Mouse (Mus musculus) Muller cell, postnatal 12 days (primary cell): ENCODE data around the gene Rassf7.

Experiments used
- DNase-seq: peaks from one replicate; pipeline ENCODE4 v3.0.0-alpha.2; 2015; ENCODE audit errors: inconsistent ontology term

The Rassf7 gene

GRCm38 (mm10) chr7:141196619-141197282, 18.9 kb upstream of the Rassf7 start:
- no peak for DNase-seq

DNA sequence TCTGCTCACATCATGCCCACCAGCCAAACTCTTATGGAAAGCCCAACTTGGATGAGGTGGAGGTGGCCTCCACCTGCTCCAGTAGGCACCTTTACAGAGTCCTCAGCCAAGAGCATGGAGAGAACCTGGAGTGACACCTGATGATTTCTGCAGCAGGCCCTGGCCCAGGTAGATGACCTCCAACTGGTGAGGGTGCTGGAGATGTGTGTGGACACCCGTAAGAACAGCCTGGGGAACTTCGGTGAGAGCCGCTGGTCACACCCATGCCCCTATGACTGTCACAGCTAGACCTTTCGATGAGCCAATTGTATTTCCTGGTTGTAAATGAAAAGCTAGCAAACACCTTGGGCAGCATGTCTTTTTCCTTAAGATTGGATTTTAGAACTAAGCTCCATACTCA, 17.5 kb upstream of the Rassf7 start:
- DNase-seq, result no peak

GRCm38 (mm10) chr7:141204546-141204945, 11.1 kb upstream of the Rassf7 start:
- no peak for DNase-seq

- DNase-seq, result no peak
Observed at GRCm38 (mm10) chr7:141205504-141205903, 10.2 kb upstream of the Rassf7 start.

GRCm38 (mm10) chr7:141206182-141206937, 9.3 kb upstream of the Rassf7 start:
- DNase-seq, result no peak

DNA sequence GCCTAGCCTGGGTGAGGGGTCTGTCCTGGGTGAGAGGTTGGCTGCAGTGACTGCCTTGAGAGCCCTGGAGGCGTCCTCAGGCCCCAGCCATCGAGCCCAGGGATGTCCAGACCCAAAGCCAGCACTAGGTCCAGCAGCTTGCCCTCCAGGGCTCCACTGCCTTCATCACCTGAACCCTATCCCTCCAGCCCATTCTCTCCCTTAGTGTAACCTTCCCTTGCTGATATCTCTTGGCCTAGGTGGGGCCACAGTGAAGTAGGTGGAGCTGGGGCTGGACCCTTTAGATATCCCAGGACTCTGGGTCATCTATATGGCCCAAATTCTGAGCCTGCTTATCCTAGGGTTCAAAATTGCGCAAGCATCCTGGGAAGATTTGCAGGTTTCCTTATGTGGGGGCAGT, 6.1 kb upstream of the Rassf7 start:
- no peak for DNase-seq

GRCm38 (mm10) chr7:141210137-141210536, 5.5 kb upstream of the Rassf7 start:
- no peak for DNase-seq

DNA sequence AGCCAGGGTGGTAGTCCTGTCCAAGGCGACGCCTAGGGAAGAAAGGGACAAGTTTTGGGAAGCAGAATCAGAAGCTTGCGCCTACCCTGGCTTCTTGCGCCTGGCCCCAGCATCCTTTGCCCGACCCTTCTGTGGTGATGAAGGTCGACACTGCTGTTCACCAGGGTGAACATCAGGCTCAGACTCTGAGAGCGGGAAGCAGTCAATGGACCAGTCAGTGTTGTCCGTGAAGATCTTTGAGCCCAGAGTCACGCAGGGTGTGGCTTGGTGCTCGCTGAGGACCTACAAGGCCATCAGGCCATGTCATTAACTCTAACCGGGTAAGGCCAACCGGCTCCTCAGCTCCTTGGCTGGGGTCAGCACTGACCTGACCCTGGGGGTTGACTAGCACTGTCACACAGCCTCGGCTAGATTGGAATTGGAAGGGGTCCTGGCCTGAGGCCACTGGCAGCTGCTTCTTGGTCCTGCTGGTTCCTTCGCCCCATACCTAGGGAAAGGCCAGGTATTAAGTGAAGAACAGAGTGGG, 5.0 kb upstream of the Rassf7 start:
- DNase-seq, result no peak

DNA sequence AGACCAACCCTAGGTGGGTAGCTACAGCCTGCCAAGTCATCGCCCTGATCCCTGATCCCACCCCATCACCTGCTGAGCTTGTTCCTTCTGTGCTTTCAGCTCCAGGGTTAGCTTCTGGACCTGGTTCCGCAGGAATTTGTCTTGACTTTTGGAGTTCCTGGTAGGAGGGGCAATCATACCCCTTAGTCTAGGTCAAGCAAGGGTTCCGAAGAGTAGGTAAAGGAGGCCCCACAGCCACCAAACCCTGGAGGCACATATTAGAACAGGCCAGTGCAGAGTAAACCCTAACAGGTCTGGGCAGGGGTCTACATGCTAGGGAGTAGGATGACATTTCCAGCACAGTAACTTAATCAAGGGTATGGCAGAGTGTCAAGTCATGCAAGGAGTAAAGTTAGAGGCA, 2.5 kb upstream of the Rassf7 start:
- no peak for DNase-seq

GRCm38 (mm10) chr7:141213605-141214235, 1.9 kb upstream of the Rassf7 start, which contains the start of gene Lmntd2:
Gene Lmntd2 (minus strand): TSS chr7:141214080.
- DNase-seq, result no peak

DNA sequence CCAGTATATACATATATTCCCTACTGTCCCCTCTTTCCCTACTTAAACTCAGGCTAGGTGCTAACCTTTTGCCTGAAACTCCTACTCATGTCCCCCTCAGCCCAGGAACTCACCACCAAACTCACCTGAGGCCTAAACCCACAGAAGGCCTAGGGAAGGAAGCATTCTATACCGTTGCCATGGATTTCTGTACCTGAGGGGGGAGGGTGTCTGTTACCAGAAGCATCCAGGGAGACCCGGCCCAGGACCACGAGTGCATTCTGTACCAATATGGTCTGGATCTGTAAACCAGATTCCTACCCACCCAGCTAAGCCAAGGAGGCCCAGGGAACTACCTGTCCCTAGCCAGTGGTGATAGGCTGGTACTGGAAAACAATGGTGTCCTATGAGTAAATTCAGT, 1.4 kb upstream of the Rassf7 start:
- DNase-seq, result no peak

DNA sequence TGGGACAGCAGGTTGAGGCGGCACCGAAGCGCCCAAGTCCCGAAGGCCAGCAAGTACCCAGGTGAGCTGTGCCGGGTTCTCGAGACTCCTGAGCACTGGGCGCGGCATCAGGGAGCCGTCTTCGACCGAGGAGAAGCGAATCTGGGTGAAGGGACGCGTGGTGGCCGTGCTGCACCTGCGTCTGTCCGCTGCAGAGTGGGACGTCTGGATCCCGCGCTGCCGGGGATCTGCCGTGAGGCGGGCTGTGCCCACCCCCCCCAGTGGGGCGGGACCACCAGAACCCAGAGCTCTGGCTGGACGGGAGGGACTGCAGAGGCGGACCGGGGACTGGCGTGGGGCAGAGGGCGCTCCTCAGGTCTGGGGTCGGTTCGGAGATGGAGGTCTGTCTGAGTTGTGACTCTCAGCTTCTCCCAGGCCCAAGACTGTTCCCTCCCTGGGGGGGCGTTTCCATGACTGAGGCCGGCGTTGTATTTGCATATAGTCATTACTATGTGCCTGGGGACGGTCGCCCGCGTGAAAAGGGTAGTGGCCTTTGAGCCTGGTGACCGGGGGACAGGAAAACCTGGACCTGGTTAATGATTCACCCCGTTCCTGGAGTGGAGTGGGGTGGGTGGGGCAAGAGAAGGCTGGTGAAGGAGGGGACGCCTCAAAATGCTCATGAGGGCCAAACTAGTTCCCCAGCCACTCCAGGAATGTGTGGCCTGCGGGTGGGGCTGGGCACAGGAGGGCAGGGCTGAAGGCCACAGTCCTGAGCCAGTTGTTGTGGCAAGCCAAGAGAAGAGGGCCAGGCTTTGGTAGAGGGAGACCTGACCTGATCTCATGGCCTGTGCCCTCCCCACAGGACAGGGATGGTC, 447 bp downstream of the Rassf7 start:
- DNase-seq, result peak; percentile 91

DNA sequence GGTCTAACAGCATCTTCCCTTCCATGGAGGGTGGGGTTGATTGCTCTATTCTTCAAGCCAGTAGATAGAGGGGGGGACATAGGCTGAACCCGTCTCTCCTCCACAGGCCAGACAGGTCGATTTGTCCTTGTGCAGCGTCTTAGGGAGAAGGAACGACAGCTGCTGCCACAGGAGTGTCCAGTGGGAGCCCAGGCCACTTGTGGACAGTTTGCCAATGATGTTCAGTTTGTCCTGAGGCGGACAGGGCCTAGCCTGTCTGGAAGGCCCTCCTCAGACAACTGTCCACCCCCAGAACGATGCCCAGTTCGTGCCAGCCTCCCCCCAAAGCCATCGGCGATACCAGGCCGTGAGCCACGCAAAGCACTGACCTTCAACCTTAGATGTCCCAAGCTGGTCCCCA, 1.2 kb downstream of the Rassf7 start:
- no peak for DNase-seq

DNA sequence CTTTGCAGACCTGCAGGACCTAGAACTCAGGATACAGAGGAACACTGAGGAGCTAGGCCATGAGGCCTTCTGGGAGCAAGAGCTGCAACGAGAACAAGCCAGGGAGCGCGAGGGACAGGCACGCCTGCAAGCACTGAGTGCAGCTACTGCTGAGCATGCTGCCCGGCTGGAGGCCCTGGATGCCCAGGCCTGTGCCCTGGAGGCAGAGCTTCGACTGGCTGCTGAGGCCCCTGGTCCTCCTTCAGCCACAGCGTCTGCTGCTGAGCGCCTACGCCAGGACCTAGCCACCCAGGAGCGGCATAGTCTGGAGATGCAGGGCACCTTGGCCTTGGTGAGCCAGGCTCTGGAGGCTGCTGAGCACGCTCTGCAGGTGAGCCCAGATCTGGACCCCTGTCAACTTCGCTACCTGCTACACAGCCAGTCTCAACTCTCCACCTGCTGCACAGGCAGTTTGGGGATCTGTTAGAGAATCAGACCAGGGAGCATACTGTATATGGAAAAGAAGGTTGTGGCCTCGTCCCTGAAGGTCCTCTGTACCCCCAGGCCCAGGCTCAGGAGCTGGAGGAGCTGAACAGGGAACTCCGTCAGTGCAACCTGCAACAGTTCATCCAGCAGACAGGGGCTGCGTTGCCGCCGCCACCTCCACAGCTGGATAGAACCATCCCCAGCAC, 1.8 kb downstream of the Rassf7 start:
- DNase-seq, result no peak

DNA sequence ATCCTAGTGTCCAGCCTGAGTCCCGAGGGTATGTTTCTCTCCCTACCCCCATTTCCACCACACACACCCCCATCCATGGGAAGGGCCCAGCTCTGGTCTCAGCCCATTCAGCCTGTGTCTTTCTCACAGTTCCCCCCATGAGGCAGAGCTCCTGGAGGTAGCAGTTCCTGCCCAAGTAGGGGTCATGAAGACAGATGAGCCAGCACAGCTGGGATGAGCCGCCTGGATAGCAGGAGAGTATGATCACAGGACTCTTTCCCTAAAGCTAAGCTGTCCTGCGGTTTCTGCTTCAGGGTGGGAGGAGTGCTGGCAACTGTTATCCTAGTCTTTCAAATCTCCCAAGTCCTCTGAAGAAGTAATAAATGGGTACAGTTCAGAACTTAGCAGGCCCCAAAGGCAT, 2.5 kb downstream of the Rassf7 start:
- no peak for DNase-seq

- no peak for DNase-seq
Observed at GRCm38 (mm10) chr7:141218557-141219133, 3.0 kb downstream of the Rassf7 start.

GRCm38 (mm10) chr7:141219558-141220099, 4.0 kb downstream of the Rassf7 start:
- DNase-seq, result no peak

- DNase-seq, result no peak
Observed at GRCm38 (mm10) chr7:141220377-141220776, 4.7 kb downstream of the Rassf7 start.

- peak; percentile 100 for DNase-seq
Observed at GRCm38 (mm10) chr7:141221249-141222125, 5.8 kb downstream of the Rassf7 start.

DNA sequence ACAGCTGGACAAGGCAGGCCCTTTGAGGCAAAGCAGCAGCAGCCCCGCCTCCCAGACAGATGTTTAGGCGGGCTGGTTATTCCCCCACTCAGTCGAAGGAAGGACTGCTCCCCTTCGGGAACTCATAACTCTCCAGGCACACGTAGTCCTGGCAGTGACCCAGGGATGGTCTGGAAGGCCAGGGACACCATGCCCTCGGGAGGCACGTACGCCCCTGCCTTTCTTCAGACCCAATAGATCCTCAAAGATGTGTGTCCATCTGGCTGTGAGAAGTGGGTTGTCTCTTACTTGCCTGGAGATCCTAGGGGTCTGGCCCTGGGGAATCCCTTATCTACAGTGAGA, 6.4 kb downstream of the Rassf7 start:
- no peak for DNase-seq
